Comparison of ENCODE assay signal across 8 mouse cellular contexts in genomic region chr1:153739437-153740015, GRCm38 (mm10). TPM values are rescaled to one million over a fixed set of nuclear protein-coding genes. Genes with fewer than 3 reads are reported as not detected.
DNase-seq lines count a peak whose midpoint lies in the region; ATAC-seq lines count a peak whose summit lies in the region.

No protein-coding gene starts in this region.

- no peak for DNase-seq in heart, postnatal 10 days
- peak; percentile 44 for DNase-seq in ZHBTc4 (ENCODE audit: low read depth, low spot score)
- no peak for DNase-seq in hindbrain, embryonic 14.5 days (ENCODE audit: low spot score)
- DNase-seq in midbrain, embryonic 14.5 days, result peak; percentile 40
- DNase-seq in T-cell, adult 2 months (ENCODE audit: low spot score), result no peak
- no peak for DNase-seq in urinary bladder, adult 2 months (ENCODE audit: low spot score)
- no peak for DNase-seq in Muller cell, postnatal 12 days (ENCODE audit: inconsistent ontology term)

- H3K9me3 ChIP-seq in heart, embryonic 11.5 days (replicated peaks; ENCODE audit: control insufficient read depth, low read length), result no peaks in the 10 kb centered on the region
- no peaks in the 10 kb centered on the region for H3K9me3 ChIP-seq in hindbrain, embryonic 14.5 days (ENCODE audit: control insufficient read depth, low read length)
- no peaks in the 10 kb centered on the region for H3K9me3 ChIP-seq in midbrain, embryonic 14.5 days (ENCODE audit: control insufficient read depth, low read length)

- H3K4me3 ChIP-seq in heart, embryonic 11.5 days (ENCODE audit: low read depth, low read length), result peak overlapping the region; percentile 43
- H3K4me3 ChIP-seq in hindbrain, embryonic 14.5 days (replicated peaks; ENCODE audit: low read length), result peak overlapping the region; percentile 40
- peak overlapping the region; percentile 41 for H3K4me3 ChIP-seq in midbrain, embryonic 14.5 days (replicated peaks; ENCODE audit: low read depth, low read length)

- no peak overlapping the region for H3K27ac ChIP-seq in heart, embryonic 11.5 days (ENCODE audit: low read depth, low read length)
- H3K27ac ChIP-seq in hindbrain, embryonic 14.5 days, result no peak overlapping the region
- no peak overlapping the region for H3K27ac ChIP-seq in midbrain, embryonic 14.5 days (replicated peaks; ENCODE audit: low read depth, low read length)

- WGBS in heart, embryonic 11.5 days (ENCODE audit: insufficient replicate concordance), result 17% methylated on average over 13 of the region's 13 CpGs
- 19% methylated on average over 13 of the region's 13 CpGs for WGBS in hindbrain, embryonic 14.5 days
- WGBS in midbrain, embryonic 14.5 days, result 20% methylated on average over 13 of the region's 13 CpGs

- ATAC-seq in heart, embryonic 11.5 days (replicated peaks; ENCODE audit: insufficient number of reproducible peaks, low FRiP score, low TSS enrichment), result no peak
- ATAC-seq in hindbrain, embryonic 14.5 days (ENCODE audit: low FRiP score), result no peak
- ATAC-seq in midbrain, embryonic 14.5 days (ENCODE audit: low FRiP score, low TSS enrichment), result no peak

- H3K36me3 ChIP-seq in heart, embryonic 11.5 days (ENCODE audit: control insufficient read depth, insufficient read depth, low read length), result no peaks in the 10 kb centered on the region
- no peaks in the 10 kb centered on the region for H3K36me3 ChIP-seq in hindbrain, embryonic 14.5 days (replicated peaks; ENCODE audit: control insufficient read depth, insufficient read depth)
- H3K36me3 ChIP-seq in midbrain, embryonic 14.5 days (ENCODE audit: control insufficient read depth, insufficient read depth, low read length), result 0 out of 2 replicates have a peak, but pooled peaks cover 3% of the 10 kb centered on the region

- H3K9ac ChIP-seq in heart, embryonic 11.5 days (ENCODE audit: low read depth, low read length), result no peak overlapping the region
- peak overlapping the region; percentile 52; the same call in 1 of the 2 replicates for H3K9ac ChIP-seq in hindbrain, embryonic 14.5 days
- H3K9ac ChIP-seq in midbrain, embryonic 14.5 days (replicated peaks; ENCODE audit: low read length), result no peak overlapping the region

- peaks cover 19% of the 10 kb centered on the region for H3K27me3 ChIP-seq in heart, embryonic 11.5 days (ENCODE audit: control insufficient read depth, insufficient read depth, low read length)
- no peaks in the 10 kb centered on the region for H3K27me3 ChIP-seq in hindbrain, embryonic 14.5 days (ENCODE audit: control insufficient read depth, insufficient read depth, low read length)
- peaks cover 2% of the 10 kb centered on the region for H3K27me3 ChIP-seq in midbrain, embryonic 14.5 days (ENCODE audit: control insufficient read depth, insufficient read depth, low read length)

- peaks cover 8% of the 10 kb centered on the region; the same call in 1 of the 2 replicates for H3K4me1 ChIP-seq in heart, embryonic 11.5 days (ENCODE audit: control insufficient read depth, insufficient read depth, low read length)
- peaks cover 33% of the 10 kb centered on the region for H3K4me1 ChIP-seq in hindbrain, embryonic 14.5 days (replicated peaks; ENCODE audit: control insufficient read depth, insufficient read depth, low read length)
- peaks cover 40% of the 10 kb centered on the region for H3K4me1 ChIP-seq in midbrain, embryonic 14.5 days (ENCODE audit: control insufficient read depth, insufficient read depth, low read length)

- peak overlapping the region; percentile 71 for H3K4me2 ChIP-seq in heart, embryonic 11.5 days
- peak overlapping the region; percentile 67 for H3K4me2 ChIP-seq in hindbrain, embryonic 14.5 days (replicated peaks)
- H3K4me2 ChIP-seq in midbrain, embryonic 14.5 days (ENCODE audit: low read length), result peak overlapping the region; percentile 81

- intact Hi-C loops in heart, postnatal 10 days (cut with DNase I), result no loop called here

RNA-seq across cellular contexts. Expression of gene Rgs16, which starts 0.6 kb away (rescaled TPM):
- polyA plus RNA-seq in heart, embryonic 11.5 days (2014; fragmentation: Nextera tagmentation; extraction: Ambion mirVana), result 1.0 and 1.7 TPM in 2 replicates
- total RNA-seq in heart, postnatal 10 days (2021), result 1 to 10 TPM; 2.4 to 3.5 TPM
- 6.5 and 6.8 TPM in 2 replicates for polyA plus RNA-seq in hindbrain, embryonic 14.5 days (2014; fragmentation: Nextera tagmentation; extraction: Ambion mirVana)
- 8.1 and 12.0 TPM in 2 replicates for polyA plus RNA-seq in midbrain, embryonic 14.5 days (2014; fragmentation: Nextera tagmentation; extraction: Ambion mirVana)
- polyA plus RNA-seq in urinary bladder, adult 2 months (2012; rRNA removed), result 2.4 and 2.5 TPM in 2 replicates

RNA-seq across cellular contexts. Expression of gene Rnasel, which starts 9.7 kb away (rescaled TPM):
- 9.3 and 9.7 TPM in 2 replicates for polyA plus RNA-seq in heart, embryonic 11.5 days (2014; fragmentation: Nextera tagmentation; extraction: Ambion mirVana)
- 10 to 100 TPM; 12.5 to 15.4 TPM for total RNA-seq in heart, postnatal 10 days (2021)
- polyA plus RNA-seq in hindbrain, embryonic 14.5 days (2014; fragmentation: Nextera tagmentation; extraction: Ambion mirVana), result 37.2 and 40.9 TPM in 2 replicates
- polyA plus RNA-seq in midbrain, embryonic 14.5 days (2014; fragmentation: Nextera tagmentation; extraction: Ambion mirVana), result 37.8 and 55.6 TPM in 2 replicates
- 15.7 and 20.8 TPM in 2 replicates for polyA plus RNA-seq in urinary bladder, adult 2 months (2012; rRNA removed)

Comparison
In these comparisons a context has a peak if more than half of its experiments do, and no peak if none do; other contexts are left out.
1. DNase-seq: peak in ZHBTc4 (single experiment) and midbrain, embryonic 14.5 days (single experiment); none in heart, postnatal 10 days (0 of 2), hindbrain, embryonic 14.5 days (single experiment), T-cell, adult 2 months (single experiment), urinary bladder, adult 2 months (single experiment) and Muller cell, postnatal 12 days (single experiment).
2. Peak in every context shown above with its lines, with median percentiles within 50 percentile points of each other: H3K4me2 ChIP-seq and H3K4me3 ChIP-seq.